Mouse (Mus musculus) heart, embryonic 13.5 days (tissue): ENCODE data around the gene Cdk5r1. TPM values are rescaled to one million over a fixed set of nuclear protein-coding genes. Genes with fewer than 3 reads are reported as not detected.
A peak's percentile ranks its signal among the peaks of the same experiment; 100 is the strongest.

Source experiments
- ATAC-seq: fragments of 200-750 bp; cut with Nextera tagmentation; 2 replicates; pipeline ENCODE4 v1.8.0; 2017; ENCODE audit warnings: moderate TSS enrichment; ENCODE audit not compliant: insufficient number of reproducible peaks, low FRiP score, low TSS enrichment; ENCODE audit errors: extremely low read depth
- H3K27ac ChIP-seq: fragments of 300-500 bp; sonication (generic); replicated peaks from 2 replicates; pipeline ENCODE4 v1.5.1; 2015; ENCODE audit warnings: moderate library complexity, mild to moderate bottlenecking, inconsistent platforms
- H3K27me3 ChIP-seq: fragments of 300-500 bp; sonication (generic); replicated peaks from 2 replicates; pipeline ENCODE4 v1.6.1; 2015; ENCODE audit warnings: mild to moderate bottlenecking, inconsistent platforms
- H3K36me3 ChIP-seq: fragments of 300-500 bp; sonication (generic); 2 replicates; pipeline ENCODE4 v1.6.1; 2015; ENCODE audit warnings: mild to moderate bottlenecking, inconsistent platforms
- H3K4me1 ChIP-seq: fragments of 300-500 bp; sonication (generic); 2 replicates; pipeline ENCODE4 v1.6.1; 2015; ENCODE audit warnings: inconsistent platforms
- H3K4me2 ChIP-seq: fragments of 300-500 bp; sonication (generic); 2 replicates; pipeline ENCODE4 v1.6.1; 2015; ENCODE audit warnings: inconsistent platforms, mild to moderate bottlenecking, moderate library complexity
- H3K4me3 ChIP-seq: fragments of 300-500 bp; sonication (generic); 2 replicates; pipeline ENCODE4 v1.5.1; 2015; ENCODE audit warnings: moderate library complexity, mild to moderate bottlenecking, inconsistent platforms
- H3K9ac ChIP-seq: fragments of 300-500 bp; sonication (generic); 2 replicates; pipeline ENCODE4 v1.6.1; 2015; ENCODE audit warnings: inconsistent platforms, mild to moderate bottlenecking, moderate library complexity
- H3K9me3 ChIP-seq: fragments of 300-500 bp; sonication (generic); 2 replicates; pipeline ENCODE4 v1.6.1; 2016; ENCODE audit warnings: inconsistent platforms
- WGBS: fragments of 180-500 bp; shearing (Covaris S2); methylation state at CpG from one replicate; pipeline ENCODE4 v1.1.7; 2015; ENCODE audit warnings: mixed read lengths; 5-methylcytosine and 5-hydroxymethylcytosine counted together
- polyA plus RNA-seq: library from polyadenylated mRNA; unstranded; fragments of >200 nt; fragmentation: Nextera tagmentation; extraction: Ambion mirVana; gene quantifications from 2 replicates; pipeline ENCODE4 v1.2.1, GENCODE M21; 2015

The Cdk5r1 gene
- polyA plus RNA-seq, 1 experiment from 2014 or later, result 0.36 TPM

DNA sequence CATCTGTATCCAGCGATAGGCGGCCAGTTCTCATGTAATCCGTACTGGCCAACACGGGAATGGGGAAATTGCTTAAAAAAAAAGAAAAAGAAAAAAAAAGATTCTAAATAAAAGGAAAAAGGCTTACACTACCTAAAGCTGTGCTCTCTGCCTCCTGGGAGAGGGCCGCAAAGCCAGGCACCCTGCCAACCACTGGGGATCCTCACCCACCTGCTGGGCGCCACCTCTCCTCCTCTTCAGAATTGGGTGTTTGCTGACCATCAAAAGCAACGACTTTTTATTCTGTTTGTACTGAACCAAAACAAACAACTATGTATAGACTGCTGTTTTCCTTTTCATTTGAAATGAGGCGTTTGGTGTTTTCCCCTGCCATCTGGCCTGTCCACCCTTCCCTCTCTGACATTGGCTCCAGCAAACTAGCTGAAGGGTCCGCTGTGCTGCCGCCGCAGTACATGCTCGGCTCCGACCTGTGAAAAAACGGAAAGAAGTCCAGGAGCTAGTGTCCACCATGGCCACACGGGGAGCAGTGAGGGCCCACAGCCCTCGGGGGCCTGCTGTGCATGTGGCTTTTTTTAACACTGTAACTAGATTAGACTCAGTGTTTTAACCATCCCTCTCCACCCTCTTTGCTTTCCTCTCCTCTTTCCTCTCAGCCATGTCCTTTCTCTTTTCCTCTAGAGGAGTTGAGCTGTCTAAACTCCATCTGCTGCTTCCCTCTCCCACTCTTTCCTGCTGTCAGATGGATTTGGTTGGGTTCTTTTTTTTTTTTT is 4.8 kb upstream of the Cdk5r1 start:
- H3K4me1 ChIP-seq, result peaks cover 4% of the 10 kb centered on the region
- H3K4me2 ChIP-seq, result no peak overlapping the region
- peaks cover 76% of the 10 kb centered on the region for H3K36me3 ChIP-seq
- H3K9ac ChIP-seq, result no peak overlapping the region
- H3K4me3 ChIP-seq, result no peak overlapping the region
- 77% methylated on average over 16 of the region's 16 CpGs for WGBS
- H3K9me3 ChIP-seq, result no peaks in the 10 kb centered on the region
- no peak for ATAC-seq
- H3K27me3 ChIP-seq, result no peaks in the 10 kb centered on the region
- H3K27ac ChIP-seq, result no peak overlapping the region

- 56% methylated on average over 2 of the region's 2 CpGs for WGBS
- Histone ChIP-seq H3K4me3 (no peak overlapping the region), H3K27me3 (peaks cover 16% of the 10 kb centered on the region), H3K27ac (no peak overlapping the region), H3K9ac (no peak overlapping the region), H3K9me3 (no peaks in the 10 kb centered on the region), H3K4me1 (peaks cover 17% of the 10 kb centered on the region), H3K4me2 (no peak overlapping the region), H3K36me3 (peaks cover 54% of the 10 kb centered on the region)
- ATAC-seq, result no peak
Observed at GRCm38 (mm10) chr11:80474175-80474691, 2.6 kb upstream of the Cdk5r1 start.

- H3K27ac ChIP-seq, result no peak overlapping the region
- no peak overlapping the region for H3K9ac ChIP-seq
- no peak overlapping the region for H3K4me2 ChIP-seq
- H3K9me3 ChIP-seq, result no peaks in the 10 kb centered on the region
- peaks cover 21% of the 10 kb centered on the region for H3K4me1 ChIP-seq
- WGBS, result 92% methylated on average over 11 of the region's 11 CpGs
- H3K36me3 ChIP-seq, result peaks cover 47% of the 10 kb centered on the region
- no peak overlapping the region for H3K4me3 ChIP-seq
- H3K27me3 ChIP-seq, result peaks cover 17% of the 10 kb centered on the region
- no peak for ATAC-seq
Observed at GRCm38 (mm10) chr11:80474846-80475245, 2.0 kb upstream of the Cdk5r1 start.

- Histone ChIP-seq H3K27ac (no peak overlapping the region), H3K27me3 (peaks cover 17% of the 10 kb centered on the region), H3K9me3 (no peaks in the 10 kb centered on the region), H3K9ac (no peak overlapping the region), H3K36me3 (peaks cover 44% of the 10 kb centered on the region), H3K4me2 (no peak overlapping the region), H3K4me1 (peaks cover 21% of the 10 kb centered on the region), H3K4me3 (no peak overlapping the region)
- WGBS, result 81% methylated on average over 9 of the region's 9 CpGs
- no peak for ATAC-seq
Observed at GRCm38 (mm10) chr11:80475544-80475943, 1.3 kb upstream of the Cdk5r1 start.

- H3K27ac ChIP-seq, result peak overlapping the region; percentile 59
- peaks cover 21% of the 10 kb centered on the region for H3K4me1 ChIP-seq
- peak overlapping the region; percentile 81 for H3K4me3 ChIP-seq
- peak overlapping the region; percentile 100 for H3K4me2 ChIP-seq
- H3K27me3 ChIP-seq, result peaks cover 17% of the 10 kb centered on the region
- peaks cover 24% of the 10 kb centered on the region for H3K36me3 ChIP-seq
- ATAC-seq, result no peak
- WGBS, result 10% methylated on average over 55 of the region's 55 CpGs
- no peaks in the 10 kb centered on the region for H3K9me3 ChIP-seq
- H3K9ac ChIP-seq, result peak overlapping the region; percentile 86
Observed at GRCm38 (mm10) chr11:80477341-80478199, 747 bp downstream of the Cdk5r1 start.

DNA sequence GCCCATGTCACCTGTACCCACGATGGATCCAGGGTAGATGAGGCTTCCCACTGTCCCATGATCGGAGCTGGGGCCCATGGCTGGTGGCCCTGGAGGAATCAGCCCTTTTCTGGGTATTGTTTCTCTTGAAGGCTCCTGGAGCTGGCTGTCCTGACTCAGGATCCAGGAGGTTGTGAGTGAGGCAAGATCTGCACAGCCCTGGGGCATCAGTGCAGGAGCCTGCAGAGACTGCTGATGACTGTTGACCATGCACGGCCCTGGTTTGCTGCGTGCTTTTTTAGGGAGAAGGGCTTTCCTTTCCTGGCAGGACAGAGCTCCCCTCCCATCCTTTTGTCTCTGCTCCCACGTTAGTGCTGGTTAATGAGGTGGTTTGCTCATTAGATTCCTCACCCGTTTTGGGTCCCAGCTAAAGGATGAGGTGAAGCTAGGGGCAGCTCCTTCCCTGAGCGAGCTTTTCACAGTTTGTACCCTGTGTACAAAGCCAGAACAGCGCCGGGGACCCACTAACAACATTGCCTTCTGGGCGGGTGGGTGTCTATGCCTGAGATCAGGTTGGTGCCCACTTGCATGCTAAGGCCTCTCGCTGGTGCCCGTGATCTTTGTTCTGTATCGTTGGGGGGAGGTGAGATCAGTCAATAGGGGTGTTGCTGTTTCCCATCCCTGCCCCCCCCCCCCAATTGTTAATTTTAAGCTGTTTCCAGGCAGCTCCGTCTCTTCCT is 2.0 kb downstream of the Cdk5r1 start:
- no peak overlapping the region for H3K27ac ChIP-seq
- H3K36me3 ChIP-seq, result peaks cover 13% of the 10 kb centered on the region
- H3K9ac ChIP-seq, result 0 out of 2 replicates have a peak overlapping the region, but pooled peaks have one; percentile 7
- peaks cover 27% of the 10 kb centered on the region for H3K27me3 ChIP-seq
- WGBS, result 74% methylated on average over 14 of the region's 14 CpGs
- peaks cover 21% of the 10 kb centered on the region for H3K4me1 ChIP-seq
- no peak for ATAC-seq
- no peaks in the 10 kb centered on the region for H3K9me3 ChIP-seq
- peak overlapping the region; percentile 100 for H3K4me2 ChIP-seq
- H3K4me3 ChIP-seq, result peak overlapping the region; percentile 8; the same call in 1 of the 2 replicates

DNA sequence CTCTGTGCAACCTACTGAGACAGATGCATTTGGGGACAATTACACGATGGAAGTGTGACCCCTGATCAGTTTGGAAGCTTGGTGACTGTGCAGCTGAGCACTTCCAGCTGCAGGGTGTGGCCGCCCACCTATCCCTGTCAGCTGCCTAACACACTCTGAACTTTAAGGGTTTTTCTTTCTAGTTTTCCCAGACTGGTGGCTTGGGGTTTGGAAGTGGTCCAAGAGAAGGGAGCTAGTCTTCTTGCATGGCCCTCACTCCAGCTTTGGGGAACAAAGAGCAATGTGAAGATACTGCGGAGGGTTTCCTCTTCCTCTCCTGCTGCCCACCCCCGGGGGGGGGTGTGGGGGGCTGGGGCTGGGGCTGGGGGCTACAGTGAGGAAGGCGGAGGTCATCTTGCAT is 2.6 kb downstream of the Cdk5r1 start:
- 71% methylated on average over 5 of the region's 5 CpGs for WGBS

DNA sequence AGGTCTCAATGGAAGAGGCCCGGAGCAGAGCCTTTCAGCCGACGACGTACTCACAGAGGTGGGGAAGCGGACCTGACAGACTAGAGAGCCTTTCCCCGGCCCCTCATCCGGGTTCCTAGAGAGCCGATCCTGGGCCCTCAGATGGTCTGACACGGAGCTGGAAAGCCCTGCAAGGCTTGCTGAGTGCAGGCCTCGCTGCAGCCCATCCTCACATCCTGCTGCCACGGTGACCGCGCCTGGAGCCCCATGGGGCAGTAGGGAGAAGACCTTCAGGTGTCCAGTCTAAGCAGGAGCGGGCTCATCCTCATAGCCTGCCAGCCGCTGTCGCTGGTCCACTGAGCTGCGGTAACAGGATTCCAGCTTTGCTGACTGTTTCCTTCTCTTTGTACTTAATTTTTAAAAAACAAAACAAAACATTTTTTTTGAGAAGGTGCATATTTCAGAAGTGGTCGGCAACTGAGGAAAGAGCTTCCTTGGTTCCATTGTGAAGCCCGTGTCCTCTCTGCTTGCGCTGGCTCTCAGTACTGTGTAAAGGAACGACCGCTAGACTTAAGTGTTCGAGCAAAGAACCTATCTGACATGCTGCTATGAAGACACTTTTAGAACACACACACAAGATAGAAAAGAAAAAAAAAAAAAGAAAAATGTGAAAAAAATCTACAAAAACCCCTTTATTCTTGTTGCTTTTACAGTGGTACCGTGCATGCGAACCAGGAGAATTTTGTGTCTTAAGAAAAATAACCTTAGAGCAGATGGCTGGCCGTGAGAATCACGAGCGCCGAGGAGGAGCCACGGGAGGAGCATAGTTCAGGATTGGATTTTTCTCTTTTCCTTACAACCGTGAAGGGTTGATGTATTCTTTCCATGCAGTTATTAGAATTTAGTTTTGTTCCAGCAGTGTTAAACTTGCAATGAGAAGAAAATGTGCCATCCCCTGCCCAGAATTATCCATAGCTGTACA is 3.4 kb downstream of the Cdk5r1 start:
- Histone ChIP-seq H3K4me2 (no peak overlapping the region), H3K27me3 (peaks cover 29% of the 10 kb centered on the region), H3K4me3 (no peak overlapping the region), H3K9me3 (no peaks in the 10 kb centered on the region), H3K36me3 (peaks cover 4% of the 10 kb centered on the region; the same call in 1 of the 2 replicates), H3K9ac (no peak overlapping the region), H3K4me1 (peaks cover 22% of the 10 kb centered on the region), H3K27ac (no peak overlapping the region)
- WGBS, result 83% methylated on average over 31 of the region's 31 CpGs
- ATAC-seq, result no peak

More for the DNA sequence above, 2.6 kb downstream of the Cdk5r1 start:
- ATAC-seq, result no peak
- Histone ChIP-seq H3K9me3 (no peaks in the 10 kb centered on the region), H3K27ac (no peak overlapping the region), H3K27me3 (peaks cover 29% of the 10 kb centered on the region), H3K9ac (no peak overlapping the region), H3K4me3 (no peak overlapping the region), H3K4me1 (peaks cover 21% of the 10 kb centered on the region), H3K4me2 (no peak overlapping the region), H3K36me3 (peaks cover 9% of the 10 kb centered on the region; the same call in 1 of the 2 replicates)

GRCm38 (mm10) chr11:80481409-80482050 is 4.7 kb downstream of the Cdk5r1 start:
- Histone ChIP-seq H3K27ac (no peak overlapping the region), H3K9me3 (no peaks in the 10 kb centered on the region), H3K4me3 (no peak overlapping the region), H3K4me2 (no peak overlapping the region), H3K36me3 (peaks cover 4% of the 10 kb centered on the region; the same call in 1 of the 2 replicates), H3K4me1 (peaks cover 31% of the 10 kb centered on the region), H3K9ac (no peak overlapping the region), H3K27me3 (peaks cover 29% of the 10 kb centered on the region)
- 75% methylated on average over 13 of the region's 13 CpGs for WGBS
- no peak for ATAC-seq

DNA sequence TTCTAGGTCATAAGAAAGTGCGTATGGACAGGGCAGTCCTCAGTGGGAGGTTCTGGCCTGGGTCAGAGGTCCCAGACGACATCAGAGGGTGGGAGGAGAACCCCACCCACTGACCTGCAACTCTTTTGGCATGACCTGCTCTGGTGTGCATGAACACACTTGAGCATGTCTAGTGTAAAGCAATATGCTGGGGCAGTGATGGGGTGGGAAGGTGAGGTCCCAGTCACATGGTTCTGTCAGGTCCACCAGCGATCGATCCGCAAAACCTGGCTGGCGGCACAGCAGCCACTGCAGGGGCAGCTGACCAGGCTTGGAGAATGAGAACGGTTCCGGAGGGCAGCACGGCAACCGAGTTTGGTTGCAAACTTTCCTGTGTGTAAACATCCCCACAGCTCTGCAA is 5.5 kb downstream of the Cdk5r1 start:
- Histone ChIP-seq H3K4me1 (peaks cover 36% of the 10 kb centered on the region), H3K9ac (no peak overlapping the region), H3K27me3 (peaks cover 29% of the 10 kb centered on the region), H3K27ac (no peak overlapping the region), H3K4me2 (no peak overlapping the region), H3K36me3 (peaks cover 4% of the 10 kb centered on the region; the same call in 1 of the 2 replicates), H3K9me3 (no peaks in the 10 kb centered on the region), H3K4me3 (no peak overlapping the region)
- ATAC-seq, result no peak
- 87% methylated on average over 10 of the region's 10 CpGs for WGBS
